Mouse (Mus musculus) adrenal gland, postnatal 10 days (tissue): Measurements from ENCODE around the gene Inhbc. TPM values are rescaled to one million over a fixed set of nuclear protein-coding genes. Genes with fewer than 3 reads are reported as not detected.

Source experiments
- DNase-seq: peaks from one replicate; pipeline ENCODE4 v3.0.0; 2021; ENCODE audit warnings: mixed read lengths
- long read RNA-seq, 2 experiments: library from polyadenylated mRNA; stranded (forward); transcript quantifications; one replicate each; pipeline ENCODE4 v2.0.0; 2021
- total RNA-seq, 2 experiments: library from RNA; stranded (reverse); gene quantifications; 2 replicates each; pipeline ENCODE4 v1.2.3; 2021

The Inhbc gene
- total RNA-seq: 10 to 100 TPM; 10.9 to 22.9 TPM
- long read RNA-seq, experiment 1, transcript Inhbc-201 (2 exons, 1,859 nt): major isoform, 7 of 17 reads
- long read RNA-seq, experiment 1, partial matches to known transcripts: 0 of 17 reads
- long read RNA-seq, experiment 1, other reads (novel, unspliced or antisense): 10 of 17 reads
- long read RNA-seq, experiment 2, partial matches to known transcripts: 0 of 1 reads
- long read RNA-seq, experiment 2, other reads (novel, unspliced or antisense): 0 of 1 reads

GRCm38 (mm10) chr10:127369834-127370820 lies at the start of gene Inhbc:
Gene Inhbc, minus strand, starts transcription at chr10:127370431.
- DNase-seq: no peak

GRCm38 (mm10) chr10:127414141-127414540 lies 43.9 kb upstream of the Inhbc start:
- DNase-seq: peak; percentile 40

GRCm38 (mm10) chr10:127413585-127413984 lies 43.4 kb upstream of the Inhbc start:
- no peak for DNase-seq

GRCm38 (mm10) chr10:127412776-127413175 lies 42.5 kb upstream of the Inhbc start:
- no peak for DNase-seq

- no peak for DNase-seq
Measured at GRCm38 (mm10) chr10:127412101-127412500, 41.9 kb upstream of the Inhbc start.

GRCm38 (mm10) chr10:127407391-127407790 lies 37.2 kb upstream of the Inhbc start:
- peak; percentile 72 for DNase-seq

- no peak for DNase-seq
Measured at GRCm38 (mm10) chr10:127404701-127405100, 34.5 kb upstream of the Inhbc start.

- no peak for DNase-seq
Measured at GRCm38 (mm10) chr10:127391774-127392173, 21.5 kb upstream of the Inhbc start.

- no peak for DNase-seq
Measured at GRCm38 (mm10) chr10:127381743-127382134, 11.5 kb upstream of the Inhbc start.

GRCm38 (mm10) chr10:127380767-127381742 lies 10.8 kb upstream of the Inhbc start:
- DNase-seq: peak; percentile 81

GRCm38 (mm10) chr10:127380251-127380691 lies 10.0 kb upstream of the Inhbc start, which contains the start of gene R3hdm2:
Gene R3hdm2, plus strand, starts transcription at chr10:127380327.
- DNase-seq: peak; percentile 94

- no peak for DNase-seq
Measured at GRCm38 (mm10) chr10:127379654-127380053, 9.4 kb upstream of the Inhbc start.

GRCm38 (mm10) chr10:127377700-127378099 lies 7.5 kb upstream of the Inhbc start:
- no peak for DNase-seq

- DNase-seq: no peak
Measured at GRCm38 (mm10) chr10:127371023-127371422, 792 bp upstream of the Inhbc start.

GRCm38 (mm10) chr10:127368273-127368672 lies 2.0 kb downstream of the Inhbc start:
- DNase-seq: no peak

- no peak for DNase-seq
Measured at GRCm38 (mm10) chr10:127367116-127367515, 3.1 kb downstream of the Inhbc start.

- DNase-seq: no peak
Measured at GRCm38 (mm10) chr10:127360714-127361113, 9.5 kb downstream of the Inhbc start.

- no peak for DNase-seq
Measured at GRCm38 (mm10) chr10:127355336-127355735, 14.9 kb downstream of the Inhbc start.

GRCm38 (mm10) chr10:127353909-127354895 lies 16.0 kb downstream of the Inhbc start, which contains the start of gene Inhbe:
Gene Inhbe, minus strand, starts transcription at chr10:127354411.
- peak; percentile 64 for DNase-seq

- no peak for DNase-seq
Measured at GRCm38 (mm10) chr10:127352766-127353165, 17.5 kb downstream of the Inhbc start.
